Mouse (Mus musculus): ENCODE results near the gene Fam168b.
A peak's percentile ranks its signal among the peaks of the same experiment; 100 is the strongest.

Fam168b gene

GRCm38 (mm10) chr1:34812407-34813247 is 30.2 kb downstream of the Fam168b start:
- DNase-seq (ENCODE audit: low spot score) = no peak

DNA sequence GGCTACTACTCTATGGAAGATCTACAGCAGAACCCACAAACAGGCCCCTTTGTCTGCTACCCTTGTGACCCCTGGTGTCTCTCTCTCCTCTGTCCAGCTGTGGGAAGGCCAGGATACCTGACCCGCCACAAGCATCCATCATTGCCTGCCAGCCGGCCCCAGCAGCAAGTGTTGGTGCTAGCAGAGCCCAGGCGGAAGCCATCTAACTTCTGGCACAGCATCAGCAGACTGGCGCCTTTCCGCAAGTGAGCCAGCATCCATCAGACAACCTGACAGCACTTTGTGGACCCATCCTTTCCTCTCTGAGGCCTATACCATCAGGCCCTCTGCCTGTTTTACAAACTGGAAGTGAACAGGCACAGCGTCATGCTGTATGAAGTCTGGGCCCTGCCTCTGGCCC is 31.3 kb downstream of the Fam168b start:
- DNase-seq (ENCODE audit: low spot score) = no peak

GRCm38 (mm10) chr1:34811035-34811434 is 31.8 kb downstream of the Fam168b start:
- no peak for DNase-seq (ENCODE audit: low spot score)

GRCm38 (mm10) chr1:34810293-34810692 is 32.6 kb downstream of the Fam168b start:
- no peak for DNase-seq (ENCODE audit: low spot score)

- DNase-seq (ENCODE audit: low spot score) = no peak
Observed at GRCm38 (mm10) chr1:34808445-34808844, 34.4 kb downstream of the Fam168b start.

DNA sequence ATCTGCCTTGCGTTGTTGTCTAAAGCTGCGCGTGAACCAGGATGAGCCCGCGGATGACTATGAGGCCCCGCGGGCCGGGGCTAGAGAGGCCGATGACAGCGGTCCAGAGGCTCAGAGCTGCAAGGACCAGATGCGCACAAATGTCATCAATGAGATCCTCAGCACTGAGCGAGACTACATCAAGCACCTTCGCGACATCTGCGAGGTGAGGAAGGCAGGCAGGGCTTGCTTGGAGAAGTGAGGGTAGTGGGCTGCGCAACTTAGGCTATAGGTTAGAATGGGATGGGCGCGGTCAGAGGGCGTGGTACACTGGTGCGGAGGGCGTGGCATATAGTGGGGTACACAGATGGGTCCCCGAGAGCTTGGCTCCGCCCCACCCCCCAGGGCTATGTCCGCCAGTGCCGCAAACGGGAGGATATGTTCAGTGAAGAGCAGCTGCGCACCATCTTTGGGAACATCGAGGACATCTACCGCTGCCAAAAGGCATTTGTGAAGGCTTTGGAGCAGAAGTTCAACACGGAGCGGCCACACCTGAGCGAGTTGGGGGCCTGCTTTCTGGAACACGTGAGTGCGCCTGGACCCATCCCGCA is 36.8 kb downstream of the Fam168b start:
- no peak for DNase-seq (ENCODE audit: low spot score)

DNA sequence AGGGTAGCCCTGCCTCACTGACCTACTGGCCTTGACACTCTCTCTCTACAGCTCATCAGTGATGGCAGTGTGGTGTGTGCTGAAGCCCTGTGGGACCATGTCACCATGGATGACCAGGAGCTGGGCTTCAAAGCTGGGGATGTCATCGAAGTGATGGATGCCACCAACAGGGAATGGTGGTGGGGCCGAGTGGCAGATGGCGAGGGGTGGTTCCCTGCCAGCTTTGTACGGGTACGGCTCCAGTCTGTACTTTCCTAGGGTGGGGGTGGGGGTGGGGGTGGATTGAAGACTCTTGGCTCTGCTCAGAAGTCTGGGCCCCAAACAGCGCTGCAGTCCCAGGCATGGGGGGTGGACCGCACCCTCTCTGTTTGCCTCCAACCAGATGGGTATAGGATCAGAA is 38.0 kb downstream of the Fam168b start:
- no peak for DNase-seq (ENCODE audit: low spot score)

GRCm38 (mm10) chr1:34802290-34802642 is 40.6 kb downstream of the Fam168b start:
- DNase-seq (ENCODE audit: low spot score) = no peak

- peak; percentile 72 for DNase-seq (ENCODE audit: low spot score)
Observed at GRCm38 (mm10) chr1:34801616-34802289, 41.1 kb downstream of the Fam168b start.

DNA sequence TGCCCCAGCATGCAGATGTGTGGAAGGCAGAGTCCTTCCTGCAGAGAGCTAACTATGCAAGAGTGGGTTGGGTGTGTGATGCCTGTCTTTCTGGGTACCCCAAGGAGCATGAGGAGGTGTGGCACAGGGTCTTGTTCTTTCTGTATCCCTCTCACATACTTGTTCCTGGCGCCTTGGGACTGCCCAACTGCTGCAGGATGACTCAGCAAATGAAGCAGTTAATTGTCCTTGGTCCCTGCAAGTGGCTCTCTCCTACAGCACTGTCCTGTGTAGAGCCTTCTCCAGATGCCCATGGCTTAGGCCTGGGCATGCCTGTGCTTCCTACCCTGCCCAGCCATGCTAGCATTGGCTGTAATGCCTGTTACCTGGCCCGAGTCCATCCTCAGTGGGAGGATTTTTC is 43.7 kb downstream of the Fam168b start:
- no peak for DNase-seq (ENCODE audit: low spot score)

- DNase-seq (ENCODE audit: low spot score) = no peak
Observed at GRCm38 (mm10) chr1:34793304-34794300, 49.3 kb downstream of the Fam168b start.

- DNase-seq (ENCODE audit: low spot score) = no peak
Observed at GRCm38 (mm10) chr1:34783538-34784161, 59.2 kb downstream of the Fam168b start.

DNA sequence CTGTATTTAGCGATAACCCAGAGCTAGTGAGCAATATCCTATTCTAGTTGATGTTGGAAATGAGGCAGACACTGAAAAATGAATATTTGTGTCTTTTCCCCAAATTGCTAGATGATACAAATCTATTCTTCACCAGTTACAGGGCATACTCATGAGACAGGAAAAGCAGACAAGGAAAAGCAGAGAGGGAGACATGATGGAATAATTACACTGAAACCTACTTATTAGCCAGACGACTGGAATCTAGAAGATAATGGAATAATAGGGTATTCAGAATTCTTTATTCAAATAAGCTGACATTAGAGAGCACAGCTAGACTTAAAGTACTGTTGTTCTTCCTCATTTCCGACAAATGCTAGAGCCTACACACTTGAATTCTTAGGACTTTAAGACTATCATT is 67.0 kb downstream of the Fam168b start:
- no peak for DNase-seq (ENCODE audit: low spot score)

DNA sequence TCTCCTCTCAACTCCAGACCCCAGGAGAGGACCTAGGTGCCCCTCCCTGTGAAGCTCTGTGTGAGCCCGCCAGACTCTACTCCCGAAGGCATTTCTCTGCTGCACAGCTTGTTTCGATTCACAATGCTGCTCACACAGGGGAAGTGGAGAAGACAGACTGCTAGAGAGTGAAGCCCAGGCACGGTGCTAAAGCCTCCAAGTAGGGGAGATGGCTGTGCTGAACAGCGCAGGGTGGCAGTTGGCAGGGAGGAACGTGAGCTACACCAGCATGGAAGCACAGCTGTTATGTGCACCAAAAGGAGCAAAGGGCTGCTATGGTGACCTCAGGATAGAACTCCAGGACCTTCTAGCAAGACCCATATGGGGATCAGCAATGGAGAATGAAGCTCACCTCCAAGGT is 74.0 kb downstream of the Fam168b start:
- DNase-seq (ENCODE audit: low spot score) = no peak

GRCm38 (mm10) chr1:34767851-34768250 is 75.0 kb downstream of the Fam168b start:
- peak; percentile 11 for DNase-seq (ENCODE audit: low spot score)

GRCm38 (mm10) chr1:34766899-34767298 is 76.0 kb downstream of the Fam168b start:
- no peak for DNase-seq (ENCODE audit: low spot score)
